In genomic region chr9:45121769-45122168, GRCm38 (mm10) we compare ENCODE assay signal across 8 mouse cellular contexts. TPM values are rescaled to one million over a fixed set of nuclear protein-coding genes. Genes with fewer than 3 reads are reported as not detected.
DNase-seq lines count a peak whose midpoint lies in the region; ATAC-seq and TF ChIP-seq lines count a peak whose summit lies in the region.

No protein-coding gene starts in this region.

- peak overlapping the region; percentile 52 for H3K4me2 ChIP-seq in embryonic facial prominence, embryonic 14.5 days (ENCODE audit: low read depth, low read length)
- H3K4me2 ChIP-seq in kidney, embryonic 14.5 days (replicated peaks; ENCODE audit: low read depth, low read length) = peak overlapping the region; percentile 38; the same call in 1 of the 2 replicates
- H3K4me2 ChIP-seq in limb, embryonic 15.5 days = peak overlapping the region; percentile 41
- peak overlapping the region; percentile 38 for H3K4me2 ChIP-seq in midbrain, postnatal 0 days (ENCODE audit: low read depth, low read length, poor library complexity, severe bottlenecking)

- H3K27me3 ChIP-seq in embryonic facial prominence, embryonic 14.5 days (replicated peaks; ENCODE audit: control insufficient read depth, insufficient read depth, low read length) = no peaks in the 10 kb centered on the region
- H3K27me3 ChIP-seq in heart, embryonic 10.5 days (ENCODE audit: insufficient read depth, poor library complexity, severe bottlenecking) = peaks cover 27% of the 10 kb centered on the region; the same call in 1 of the 2 replicates
- no peaks in the 10 kb centered on the region for H3K27me3 ChIP-seq in kidney, embryonic 14.5 days (ENCODE audit: control insufficient read depth, insufficient read depth, low read length)
- no peaks in the 10 kb centered on the region for H3K27me3 ChIP-seq in limb, embryonic 15.5 days
- no peaks in the 10 kb centered on the region for H3K27me3 ChIP-seq in midbrain, postnatal 0 days (ENCODE audit: insufficient read depth, low read length)

- peaks cover 10% of the 10 kb centered on the region for H3K36me3 ChIP-seq in embryonic facial prominence, embryonic 14.5 days (ENCODE audit: control insufficient read depth, insufficient read depth, low read length)
- peaks cover 4% of the 10 kb centered on the region; the same call in 1 of the 2 replicates for H3K36me3 ChIP-seq in heart, embryonic 10.5 days
- H3K36me3 ChIP-seq in kidney, embryonic 14.5 days (ENCODE audit: control insufficient read depth, insufficient read depth, low read length) = no peaks in the 10 kb centered on the region; the same call in 1 of the 2 replicates
- peaks cover 10% of the 10 kb centered on the region for H3K36me3 ChIP-seq in limb, embryonic 15.5 days
- H3K36me3 ChIP-seq in midbrain, postnatal 0 days (ENCODE audit: insufficient read depth, low read length) = peaks cover 16% of the 10 kb centered on the region

- H3K27ac ChIP-seq in bone marrow, adult 2 months (ENCODE audit: control insufficient read depth, insufficient read depth, low read depth, low read length, poor library complexity) = no peak overlapping the region
- no peak overlapping the region for H3K27ac ChIP-seq in embryonic facial prominence, embryonic 14.5 days (replicated peaks; ENCODE audit: low read depth, low read length)
- 0 out of 2 replicates have a peak overlapping the region, but pooled peaks have one; percentile 38 for H3K27ac ChIP-seq in heart, embryonic 10.5 days
- H3K27ac ChIP-seq in kidney, embryonic 14.5 days (ENCODE audit: low read depth, low read length) = no peak overlapping the region
- no peak overlapping the region for H3K27ac ChIP-seq in limb, embryonic 15.5 days
- H3K27ac ChIP-seq in midbrain, postnatal 0 days (ENCODE audit: low read depth, low read length) = no peak overlapping the region

- WGBS in bone marrow, adult 2 months = 4% methylated on average over 10 of the region's 10 CpGs
- 4% methylated on average over 9 of the region's 10 CpGs for WGBS in embryonic facial prominence, embryonic 14.5 days
- 3% methylated on average over 10 of the region's 10 CpGs for WGBS in heart, embryonic 10.5 days
- 3% methylated on average over 10 of the region's 10 CpGs for WGBS in kidney, embryonic 14.5 days
- WGBS in limb, embryonic 15.5 days = 2% methylated on average over 10 of the region's 10 CpGs
- WGBS in midbrain, postnatal 0 days = 4% methylated on average over 10 of the region's 10 CpGs

- peak overlapping the region; percentile 1 for H3K4me3 ChIP-seq in bone marrow, adult 2 months (replicated peaks; ENCODE audit: control insufficient read depth, low read depth, low read length)
- H3K4me3 ChIP-seq in embryonic facial prominence, embryonic 14.5 days (ENCODE audit: low read depth, low read length) = no peak overlapping the region
- H3K4me3 ChIP-seq in heart, embryonic 10.5 days = peak overlapping the region; percentile 38
- no peak overlapping the region for H3K4me3 ChIP-seq in kidney, embryonic 14.5 days (ENCODE audit: low read length)
- H3K4me3 ChIP-seq in limb, embryonic 15.5 days = peak overlapping the region; percentile 22
- peak overlapping the region; percentile 6; the same call in 1 of the 2 replicates for H3K4me3 ChIP-seq in midbrain, postnatal 0 days (ENCODE audit: low read depth, low read length)

- DNase-seq in A20 (ENCODE audit: low read depth, low spot score) = peak; percentile 89
- peak; percentile 85 for DNase-seq in embryonic facial prominence, embryonic 14.5 days (ENCODE audit: low spot score)
- DNase-seq in heart, embryonic 10.5 days (ENCODE audit: low spot score) = peak; percentile 87
- DNase-seq in midbrain, postnatal 0 days (ENCODE audit: low spot score) = peak; percentile 86
- DNase-seq in spleen, postnatal 36 days (ENCODE audit: low spot score in 2 of 2) = peak; percentile 77 to 83

- peak; percentile 96 for TF ChIP-seq CTCF in bone marrow, adult 2 months (IDR thresholded peaks at IDR 0.05; ENCODE audit: control insufficient read depth, insufficient read depth, low read length)
- TF ChIP-seq CTCF in midbrain, postnatal 0 days (IDR thresholded peaks at IDR 0.05) = peak; percentile 97

- peak; percentile 75 for ATAC-seq in embryonic facial prominence, embryonic 14.5 days (ENCODE audit: low read depth)
- ATAC-seq in kidney, embryonic 14.5 days (ENCODE audit: low FRiP score, low TSS enrichment) = peak; percentile 42; the same call in 1 of the 2 replicates
- ATAC-seq in limb, embryonic 15.5 days (ENCODE audit: insufficient number of reproducible peaks, low FRiP score, low TSS enrichment, low read depth) = no peak
- ATAC-seq in midbrain, postnatal 0 days (ENCODE audit: low FRiP score) = peak; percentile 29; the same call in 1 of the 2 replicates

- TF ChIP-seq POLR2A in bone marrow, adult 2 months (IDR thresholded peaks at IDR 0.05; ENCODE audit: borderline replicate concordance, control insufficient read depth, low read depth, low read length) = no peak

- H3K9me3 ChIP-seq in embryonic facial prominence, embryonic 14.5 days (ENCODE audit: control insufficient read depth, low read length) = no peaks in the 10 kb centered on the region
- no peaks in the 10 kb centered on the region for H3K9me3 ChIP-seq in heart, embryonic 10.5 days
- H3K9me3 ChIP-seq in kidney, embryonic 14.5 days (ENCODE audit: control insufficient read depth, low read length) = no peaks in the 10 kb centered on the region
- H3K9me3 ChIP-seq in limb, embryonic 15.5 days = no peaks in the 10 kb centered on the region
- H3K9me3 ChIP-seq in midbrain, postnatal 0 days (ENCODE audit: low read length) = no peaks in the 10 kb centered on the region

- peak overlapping the region; percentile 44; the same call in 1 of the 2 replicates for H3K9ac ChIP-seq in embryonic facial prominence, embryonic 14.5 days (ENCODE audit: low read depth, low read length)
- H3K9ac ChIP-seq in kidney, embryonic 14.5 days (ENCODE audit: low read depth, low read length) = peak overlapping the region; percentile 47
- H3K9ac ChIP-seq in limb, embryonic 15.5 days = no peak overlapping the region
- peak overlapping the region; percentile 29; the same call in 1 of the 2 replicates for H3K9ac ChIP-seq in midbrain, postnatal 0 days (replicated peaks; ENCODE audit: low read length, poor library complexity, severe bottlenecking)

- H3K4me1 ChIP-seq in bone marrow, adult 2 months (ENCODE audit: control insufficient read depth, insufficient read depth, low read length) = peaks cover 4% of the 10 kb centered on the region
- H3K4me1 ChIP-seq in embryonic facial prominence, embryonic 14.5 days (ENCODE audit: control insufficient read depth, insufficient read depth, low read length) = peaks cover 8% of the 10 kb centered on the region; the same call in 1 of the 2 replicates
- H3K4me1 ChIP-seq in heart, embryonic 10.5 days = peaks cover 26% of the 10 kb centered on the region
- H3K4me1 ChIP-seq in kidney, embryonic 14.5 days (ENCODE audit: control insufficient read depth, insufficient read depth, low read length) = peaks cover 14% of the 10 kb centered on the region; the same call in 1 of the 2 replicates
- H3K4me1 ChIP-seq in limb, embryonic 15.5 days = peaks cover 27% of the 10 kb centered on the region
- peaks cover 26% of the 10 kb centered on the region for H3K4me1 ChIP-seq in midbrain, postnatal 0 days (ENCODE audit: insufficient read depth, low read length)

RNA-seq across cellular contexts. Expression of gene Scn2b, which starts 4.2 kb away (rescaled TPM):
- polyA plus RNA-seq in bone marrow, adult 2 months (2011; ENCODE audit: insufficient read depth, insufficient read length, low replicate concordance, missing spikeins) = 0.37 and 0.41 TPM in 2 replicates
- 2.4 TPM in 2 replicates for polyA plus RNA-seq in embryonic facial prominence, embryonic 14.5 days (2014; fragmentation: Nextera tagmentation; extraction: Ambion mirVana)
- 2.3 and 5.3 TPM in 2 replicates for polyA plus RNA-seq in heart, embryonic 10.5 days (2016; fragmentation: Nextera tagmentation; extraction: Ambion mirVana)
- 4.6 and 5.3 TPM in 2 replicates for polyA plus RNA-seq in kidney, embryonic 14.5 days (2014; fragmentation: Nextera tagmentation; extraction: Ambion mirVana)
- 4.6 and 4.9 TPM in 2 replicates for polyA plus RNA-seq in limb, embryonic 15.5 days (2015; fragmentation: Nextera tagmentation; extraction: Ambion mirVana)
- total RNA-seq in midbrain, postnatal 0 days (2014; rRNA removed) = 12.8 and 14.1 TPM in 2 replicates
- 9.1 and 9.4 TPM in 2 replicates for polyA plus RNA-seq in midbrain, postnatal 0 days (2015; fragmentation: Nextera tagmentation; extraction: Ambion mirVana)

RNA-seq across cellular contexts. Expression of gene Scn4b, which starts 16.4 kb away (rescaled TPM):
- 0.60 TPM in 1 of 2 replicates, not detected in the other for polyA plus RNA-seq in bone marrow, adult 2 months (2011; ENCODE audit: insufficient read depth, insufficient read length, low replicate concordance, missing spikeins)
- 0.13 and 0.19 TPM in 2 replicates for polyA plus RNA-seq in embryonic facial prominence, embryonic 14.5 days (2014; fragmentation: Nextera tagmentation; extraction: Ambion mirVana)
- 1.9 and 2.7 TPM in 2 replicates for polyA plus RNA-seq in heart, embryonic 10.5 days (2016; fragmentation: Nextera tagmentation; extraction: Ambion mirVana)
- polyA plus RNA-seq in kidney, embryonic 14.5 days (2014; fragmentation: Nextera tagmentation; extraction: Ambion mirVana) = 0.11 and 0.16 TPM in 2 replicates
- 0.46 and 0.86 TPM in 2 replicates for polyA plus RNA-seq in limb, embryonic 15.5 days (2015; fragmentation: Nextera tagmentation; extraction: Ambion mirVana)
- 0.61 and 0.93 TPM in 2 replicates for total RNA-seq in midbrain, postnatal 0 days (2014; rRNA removed)
- polyA plus RNA-seq in midbrain, postnatal 0 days (2015; fragmentation: Nextera tagmentation; extraction: Ambion mirVana) = 0.31 and 0.37 TPM in 2 replicates

RNA-seq across cellular contexts. Expression of gene Jaml, which starts 42.8 kb away (rescaled TPM):
- 7.6 and 25.9 TPM in 2 replicates for polyA plus RNA-seq in bone marrow, adult 2 months (2011; ENCODE audit: insufficient read depth, insufficient read length, low replicate concordance, missing spikeins)
- polyA plus RNA-seq in embryonic facial prominence, embryonic 14.5 days (2014; fragmentation: Nextera tagmentation; extraction: Ambion mirVana) = 0.21 and 0.50 TPM in 2 replicates
- polyA plus RNA-seq in heart, embryonic 10.5 days (2016; fragmentation: Nextera tagmentation; extraction: Ambion mirVana) = 0.54 and 2.2 TPM in 2 replicates
- polyA plus RNA-seq in kidney, embryonic 14.5 days (2014; fragmentation: Nextera tagmentation; extraction: Ambion mirVana) = 0.46 TPM in 1 of 2 replicates, not detected in the other
- 0.37 and 0.63 TPM in 2 replicates for polyA plus RNA-seq in limb, embryonic 15.5 days (2015; fragmentation: Nextera tagmentation; extraction: Ambion mirVana)
- total RNA-seq in midbrain, postnatal 0 days (2014; rRNA removed) = 0.09 TPM in 1 of 2 replicates, not detected in the other
- 0.23 and 0.44 TPM in 2 replicates for polyA plus RNA-seq in midbrain, postnatal 0 days (2015; fragmentation: Nextera tagmentation; extraction: Ambion mirVana)

Comparison
In these comparisons a context has a peak if more than half of its experiments do, and no peak if none do; other contexts are left out.
1. H3K4me3 ChIP-seq: peak in bone marrow, adult 2 months (single experiment), heart, embryonic 10.5 days (single experiment), limb, embryonic 15.5 days (single experiment) and midbrain, postnatal 0 days (single experiment); none in embryonic facial prominence, embryonic 14.5 days (single experiment) and kidney, embryonic 14.5 days (single experiment).
2. Peak in every context shown above with its lines, with median percentiles within 50 percentile points of each other: DNase-seq and H3K4me2 ChIP-seq.